In genomic region chr5:134568030-134568429, GRCm38 (mm10) we compare ENCODE assay signal across 17 mouse cellular contexts. TPM values are rescaled to one million over a fixed set of nuclear protein-coding genes. Genes with fewer than 3 reads are reported as not detected.
DNase-seq lines count a peak whose midpoint lies in the region; ATAC-seq and TF ChIP-seq lines count a peak whose summit lies in the region.
"Had no signal": no experiment of that assay in that cellular context is flagged by ENCODE, and none has a peak within 500 bp of the region (broad histone marks: within the 10 kb centered on the region; RNA-seq: fewer than 3 reads in every experiment).

No protein-coding gene starts in this region.

- H3K9me3 ChIP-seq in kidney, embryonic 16.5 days (ENCODE audit: low read length): 0 out of 2 replicates have a peak, but pooled peaks cover 3% of the 10 kb centered on the region
- no peaks in the 10 kb centered on the region for H3K9me3 ChIP-seq in ES-E14 (ENCODE audit: control insufficient read depth, insufficient read depth, low read depth, low read length)
- no peaks in the 10 kb centered on the region for H3K9me3 ChIP-seq in embryonic facial prominence, embryonic 14.5 days (ENCODE audit: control insufficient read depth, low read length)
- no peaks in the 10 kb centered on the region for H3K9me3 ChIP-seq in stomach, embryonic 15.5 days
- H3K9me3 ChIP-seq: neural tube, embryonic 15.5 days had no signal

- H3K27me3 ChIP-seq in kidney, embryonic 16.5 days (ENCODE audit: insufficient read depth, low read length): no peaks in the 10 kb centered on the region
- no peaks in the 10 kb centered on the region for H3K27me3 ChIP-seq in kidney, adult 2 months (replicated peaks; ENCODE audit: control insufficient read depth, insufficient read depth, low read length)
- no peaks in the 10 kb centered on the region for H3K27me3 ChIP-seq in embryonic facial prominence, embryonic 14.5 days (replicated peaks; ENCODE audit: control insufficient read depth, insufficient read depth, low read length)
- no peaks in the 10 kb centered on the region for H3K27me3 ChIP-seq in stomach, embryonic 15.5 days (replicated peaks)
- H3K27me3 ChIP-seq: neural tube, embryonic 15.5 days; Patski had no signal

- peaks cover 24% of the 10 kb centered on the region for H3K4me1 ChIP-seq in kidney, embryonic 16.5 days (ENCODE audit: insufficient read depth, low read length)
- H3K4me1 ChIP-seq in kidney, adult 2 months (ENCODE audit: control insufficient read depth, insufficient read depth, low read length): peaks cover 5% of the 10 kb centered on the region; the same call in 1 of the 2 replicates
- peaks cover 3 to 27% of the 10 kb centered on the region in 2 experiments; a peak in 3 of 4 replicates for H3K4me1 ChIP-seq in ES-E14 (ENCODE audit: control insufficient read depth in 2 of 2, insufficient read depth in 2 of 2, low read length in 2 of 2, poor library complexity in 1 of 2)
- H3K4me1 ChIP-seq in embryonic facial prominence, embryonic 14.5 days (ENCODE audit: control insufficient read depth, insufficient read depth, low read length): peaks cover 10% of the 10 kb centered on the region
- peaks cover 19% of the 10 kb centered on the region; the same call in 1 of the 2 replicates for H3K4me1 ChIP-seq in stomach, embryonic 15.5 days

- no peak overlapping the region for H3K4me2 ChIP-seq in kidney, embryonic 16.5 days (replicated peaks; ENCODE audit: low read depth, low read length)
- no peak overlapping the region for H3K4me2 ChIP-seq in embryonic facial prominence, embryonic 14.5 days (ENCODE audit: low read depth, low read length)
- no peak overlapping the region for H3K4me2 ChIP-seq in stomach, embryonic 15.5 days
- H3K4me2 ChIP-seq: neural tube, embryonic 15.5 days had no signal

- no peak for TF ChIP-seq CTCF in kidney, adult 2 months (conservative IDR thresholded peaks at IDR 0.05; ENCODE audit: insufficient read depth, insufficient read length, low read depth, low read length)

- no peaks in the 10 kb centered on the region for H3K36me3 ChIP-seq in kidney, embryonic 16.5 days (ENCODE audit: insufficient read depth, low read length)
- H3K36me3 ChIP-seq in kidney, adult 2 months (ENCODE audit: control insufficient read depth, insufficient read depth, low read length): no peaks in the 10 kb centered on the region
- H3K36me3 ChIP-seq in ES-E14 (ENCODE audit: control insufficient read depth, insufficient read depth, low read length, poor library complexity, severe bottlenecking): no peaks in the 10 kb centered on the region
- no peaks in the 10 kb centered on the region; the same call in 1 of the 2 replicates for H3K36me3 ChIP-seq in embryonic facial prominence, embryonic 14.5 days (ENCODE audit: control insufficient read depth, insufficient read depth, low read length)
- no peaks in the 10 kb centered on the region for H3K36me3 ChIP-seq in stomach, embryonic 15.5 days
- H3K36me3 ChIP-seq: midbrain, embryonic 10.5 days; neural tube, embryonic 15.5 days had no signal

- no peak for TF ChIP-seq POLR2A in kidney, adult 2 months (IDR thresholded peaks at IDR 0.05; ENCODE audit: low read depth, low read length)

- 71% methylated on average over 3 of the region's 3 CpGs for WGBS in kidney, embryonic 16.5 days
- 92% methylated on average over 3 of the region's 3 CpGs for WGBS in kidney, adult 2 months
- 69% methylated on average over 3 of the region's 3 CpGs for WGBS in embryonic facial prominence, embryonic 14.5 days
- WGBS in stomach, embryonic 15.5 days: 72% methylated on average over 3 of the region's 3 CpGs

- H3K4me3 ChIP-seq in kidney, embryonic 16.5 days (ENCODE audit: low read length): no peak overlapping the region
- no peak overlapping the region for H3K4me3 ChIP-seq in kidney, adult 2 months (ENCODE audit: insufficient read depth, low read depth, low read length)
- H3K4me3 ChIP-seq in ES-E14 (ENCODE audit: insufficient read depth in 1 of 2, low read depth in 1 of 2, low read length in 2 of 2, poor library complexity in 1 of 2, severe bottlenecking in 1 of 2): no peak overlapping the region
- H3K4me3 ChIP-seq in embryonic facial prominence, embryonic 14.5 days (ENCODE audit: low read depth, low read length): no peak overlapping the region
- H3K4me3 ChIP-seq in stomach, embryonic 15.5 days (replicated peaks): no peak overlapping the region
- H3K4me3 ChIP-seq: midbrain, embryonic 10.5 days; neural tube, embryonic 15.5 days had no signal

- H3K27ac ChIP-seq in kidney, embryonic 16.5 days (ENCODE audit: low read length): peak overlapping the region; percentile 86
- H3K27ac ChIP-seq in kidney, adult 2 months (ENCODE audit: insufficient read depth, low read depth, low read length): no peak overlapping the region
- H3K27ac ChIP-seq in ES-E14 (ENCODE audit: insufficient read depth, low read depth, low read length, poor library complexity, severe bottlenecking): peak overlapping the region; percentile 54; the same call in 1 of the 2 replicates
- H3K27ac ChIP-seq in embryonic facial prominence, embryonic 14.5 days (replicated peaks; ENCODE audit: low read depth, low read length): 0 out of 2 replicates have a peak overlapping the region, but pooled peaks have one; percentile 69
- H3K27ac ChIP-seq in stomach, embryonic 15.5 days: peak overlapping the region; percentile 81; the same call in 1 of the 2 replicates
- H3K27ac ChIP-seq: liver, embryonic 14.5 days; neural tube, embryonic 15.5 days had no signal

- in situ Hi-C loops in ES-E14 (cut with MboI; ENCODE audit: low sequenced_read_pairs in 2 of 2, unreplicated experiment in 2 of 2): no loop called here

- H3K9ac ChIP-seq in kidney, embryonic 16.5 days (replicated peaks; ENCODE audit: low read length): no peak overlapping the region
- H3K9ac ChIP-seq in ES-E14 (ENCODE audit: insufficient read depth, low read depth, low read length, poor library complexity, severe bottlenecking): no peak overlapping the region; the same call in 1 of the 2 replicates
- H3K9ac ChIP-seq in embryonic facial prominence, embryonic 14.5 days (ENCODE audit: low read depth, low read length): no peak overlapping the region
- H3K9ac ChIP-seq in stomach, embryonic 15.5 days: no peak overlapping the region
- H3K9ac ChIP-seq: liver, embryonic 14.5 days; neural tube, embryonic 15.5 days had no signal

- ATAC-seq in kidney, embryonic 16.5 days (ENCODE audit: low FRiP score, low TSS enrichment): no peak
- ATAC-seq in embryonic facial prominence, embryonic 14.5 days (ENCODE audit: low read depth): no peak
- ATAC-seq in stomach, embryonic 15.5 days (ENCODE audit: insufficient read depth, low FRiP score, low read depth): no peak
- ATAC-seq: Patski had no signal

- DNase-seq in kidney, adult 2 months: no peak
- DNase-seq in ES-E14 (ENCODE audit: low read depth, low spot score): no peak
- no peak for DNase-seq in embryonic facial prominence, embryonic 14.5 days (ENCODE audit: low spot score)
- no peak for DNase-seq in retina, embryonic 14.5 days (ENCODE audit: low spot score)
- no peak for DNase-seq in yolk sac, embryonic 10.5 days (ENCODE audit: low spot score)
- DNase-seq: cerebellum, adult 18-20 months; heart, postnatal 36 days; thymus, adult 18-20 months had no signal

TF ChIP-seq in ES-E14, 5 proteins besides CTCF, POLR2A, EP300 and RAD21:
- TF ChIP-seq CHD2 (IDR thresholded peaks at IDR 0.05; ENCODE audit: low read depth, low read length) (no peak), MAFK (IDR thresholded peaks at IDR 0.05; ENCODE audit: insufficient read depth, low read depth, low read length) (no peak), ZNF384 (IDR thresholded peaks at IDR 0.05; ENCODE audit: low read depth, low read length) (no peak), ZC3H11A (IDR thresholded peaks at IDR 0.05; ENCODE audit: borderline replicate concordance, low read depth, low read length) (no peak), HCFC1 (IDR thresholded peaks at IDR 0.05; ENCODE audit: borderline replicate concordance, insufficient read depth, low read length) (no peak)
TF ChIP-seq in ES-E14: peak in this region for 0.

RNA-seq across cellular contexts. Expression of gene Syna, which starts 8.1 kb away (rescaled TPM):
- 0.09 and 0.27 TPM in 2 replicates for polyA plus RNA-seq in kidney, embryonic 16.5 days (2015; fragmentation: Nextera tagmentation; extraction: Ambion mirVana)
- 0.34 and 0.48 TPM in 2 replicates for polyA plus RNA-seq in kidney, adult 2 months (2012; rRNA removed)
- total RNA-seq in ES-E14 (2012; rRNA removed): 0.16 and 0.18 TPM in 2 replicates
- 0.09 and 0.24 TPM in 2 replicates for polyA plus RNA-seq in embryonic facial prominence, embryonic 14.5 days (2014; fragmentation: Nextera tagmentation; extraction: Ambion mirVana)
- polyA plus RNA-seq in stomach, embryonic 15.5 days (2015; fragmentation: Nextera tagmentation; extraction: Ambion mirVana): 0.09 and 0.10 TPM in 2 replicates
- total RNA-seq: gastrocnemius, adult 8-10 months; heart, adult 8-10 months; heart, postnatal 36 days had no signal
- polyA plus RNA-seq: limb, embryonic 11.5 days; liver, embryonic 14.5 days had no signal

RNA-seq across cellular contexts. Expression of gene Rfc2, which starts 13.1 kb away (rescaled TPM):
- 302 TPM in 2 replicates for polyA plus RNA-seq in kidney, embryonic 16.5 days (2015; fragmentation: Nextera tagmentation; extraction: Ambion mirVana)
- 65.5 and 76.4 TPM in 2 replicates for polyA plus RNA-seq in kidney, adult 2 months (2012; rRNA removed)
- total RNA-seq in ES-E14 (2012; rRNA removed): 165 and 168 TPM in 2 replicates
- polyA plus RNA-seq in embryonic facial prominence, embryonic 14.5 days (2014; fragmentation: Nextera tagmentation; extraction: Ambion mirVana): 224 and 240 TPM in 2 replicates
- polyA plus RNA-seq in stomach, embryonic 15.5 days (2015; fragmentation: Nextera tagmentation; extraction: Ambion mirVana): 257 and 262 TPM in 2 replicates

RNA-seq across cellular contexts. Expression of gene Clip2, which starts 15.8 kb away (rescaled TPM):
- polyA plus RNA-seq in kidney, embryonic 16.5 days (2015; fragmentation: Nextera tagmentation; extraction: Ambion mirVana): 4.1 and 4.3 TPM in 2 replicates
- polyA plus RNA-seq in kidney, adult 2 months (2012; rRNA removed): 22.4 and 25.2 TPM in 2 replicates
- 7.9 and 10.5 TPM in 2 replicates for total RNA-seq in ES-E14 (2012; rRNA removed)
- polyA plus RNA-seq in embryonic facial prominence, embryonic 14.5 days (2014; fragmentation: Nextera tagmentation; extraction: Ambion mirVana): 4.1 and 4.7 TPM in 2 replicates
- polyA plus RNA-seq in stomach, embryonic 15.5 days (2015; fragmentation: Nextera tagmentation; extraction: Ambion mirVana): 2.9 and 3.5 TPM in 2 replicates

RNA-seq across cellular contexts. Expression of gene Lat2, which starts 46.8 kb away (rescaled TPM):
- 1.8 and 3.6 TPM in 2 replicates for polyA plus RNA-seq in kidney, embryonic 16.5 days (2015; fragmentation: Nextera tagmentation; extraction: Ambion mirVana)
- 1.8 and 3.3 TPM in 2 replicates for polyA plus RNA-seq in kidney, adult 2 months (2012; rRNA removed)
- total RNA-seq in ES-E14 (2012; rRNA removed): 3.6 and 4.3 TPM in 2 replicates
- 2.8 and 4.5 TPM in 2 replicates for polyA plus RNA-seq in embryonic facial prominence, embryonic 14.5 days (2014; fragmentation: Nextera tagmentation; extraction: Ambion mirVana)
- polyA plus RNA-seq in stomach, embryonic 15.5 days (2015; fragmentation: Nextera tagmentation; extraction: Ambion mirVana): 3.0 and 4.0 TPM in 2 replicates
